Mouse (Mus musculus): ENCODE data around the gene Lpar3. TPM values are rescaled to one million over a fixed set of nuclear protein-coding genes. Genes with fewer than 3 reads are reported as not detected.
"Not testable (repeated sequence)": the region's sequence is repeated elsewhere in the genome, so short reads cannot be mapped to it uniquely, and the experiment has no call there.

The Lpar3 gene
- polyA plus RNA-seq, 1 experiment from 2014 or later: 0.70 TPM

DNA sequence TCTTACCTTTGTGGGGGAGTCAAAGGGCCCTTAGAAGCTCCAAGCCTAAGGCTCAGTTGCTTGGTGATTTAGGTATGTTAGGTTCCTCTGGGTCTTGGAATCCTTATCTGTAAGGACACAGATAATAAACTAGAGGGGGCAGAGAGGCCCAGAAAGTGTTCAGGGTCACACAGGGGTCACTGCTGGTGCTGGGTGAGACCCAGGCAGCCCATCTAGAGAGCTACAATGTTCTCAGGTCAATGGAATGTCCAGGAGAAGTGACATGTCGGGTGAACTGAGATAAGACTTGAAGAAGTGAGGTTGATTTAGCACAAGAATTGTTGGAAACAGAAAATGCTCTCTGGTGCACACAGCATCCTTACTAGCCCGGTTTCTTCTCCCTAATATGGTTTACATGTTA is 16.4 kb upstream of the Lpar3 start:
- Histone ChIP-seq H3K4me1 (ENCODE audit: control insufficient read depth, insufficient read depth, low read length) (no peaks in the 10 kb centered on the region), H3K4me3 (ENCODE audit: low read depth, low read length) (no peak overlapping the region), H3K9me3 (replicated peaks; ENCODE audit: control insufficient read depth, low read length, poor library complexity, severe bottlenecking) (no peaks in the 10 kb centered on the region), H3K27me3 (ENCODE audit: control insufficient read depth, insufficient read depth, low read depth, low read length) (no peaks in the 10 kb centered on the region), H3K36me3 (ENCODE audit: control insufficient read depth, insufficient read depth, low read length) (no peaks in the 10 kb centered on the region), H3K27ac (ENCODE audit: low read length) (no peak overlapping the region), H3K4me2 (ENCODE audit: low read length) (no peak overlapping the region), H3K9ac (ENCODE audit: low read depth, low read length) (no peak overlapping the region)
- 89% methylated on average over 2 of the region's 2 CpGs for WGBS
- ATAC-seq: no peak

- no peak overlapping the region for H3K9ac ChIP-seq (ENCODE audit: low read depth, low read length)
- ATAC-seq: no peak
- WGBS: 81% methylated on average over 11 of the region's 11 CpGs
- H3K9me3 ChIP-seq (replicated peaks; ENCODE audit: control insufficient read depth, low read length, poor library complexity, severe bottlenecking): no peaks in the 10 kb centered on the region
- no peak overlapping the region for H3K4me2 ChIP-seq (ENCODE audit: low read length)
- H3K27ac ChIP-seq (ENCODE audit: low read length): no peak overlapping the region
- no peaks in the 10 kb centered on the region for H3K27me3 ChIP-seq (ENCODE audit: control insufficient read depth, insufficient read depth, low read depth, low read length)
- H3K4me1 ChIP-seq (ENCODE audit: control insufficient read depth, insufficient read depth, low read length): no peaks in the 10 kb centered on the region
- H3K36me3 ChIP-seq (ENCODE audit: control insufficient read depth, insufficient read depth, low read length): no peaks in the 10 kb centered on the region
- H3K4me3 ChIP-seq (ENCODE audit: low read depth, low read length): no peak overlapping the region
Measured at GRCm38 (mm10) chr3:146205305-146205704, 15.5 kb upstream of the Lpar3 start.

DNA sequence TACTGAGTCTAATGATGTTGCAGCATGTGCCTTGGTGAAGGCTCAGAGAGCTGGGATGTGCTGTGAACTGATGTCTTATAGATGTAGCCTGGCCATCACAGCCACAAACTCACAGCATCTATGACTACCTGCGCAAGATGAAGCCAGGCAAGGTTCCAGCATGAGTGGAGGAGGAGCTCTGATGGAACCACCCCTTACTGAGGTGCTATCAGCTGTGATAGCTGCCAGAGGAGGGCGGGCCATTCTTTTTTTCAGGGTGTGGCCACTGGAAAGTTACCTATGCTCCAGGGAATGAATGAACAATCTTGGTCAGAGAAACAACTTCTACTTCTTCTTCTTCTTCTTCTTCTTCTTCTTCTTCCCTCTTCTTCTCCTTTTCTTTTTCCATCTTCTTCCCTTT is 14.1 kb upstream of the Lpar3 start:
- 85% methylated on average over 2 of the region's 2 CpGs for WGBS
- Histone ChIP-seq H3K4me2 (ENCODE audit: low read length) (no peak overlapping the region), H3K36me3 (ENCODE audit: control insufficient read depth, insufficient read depth, low read length) (no peaks in the 10 kb centered on the region), H3K27ac (ENCODE audit: low read length) (no peak overlapping the region), H3K9ac (ENCODE audit: low read depth, low read length) (no peak overlapping the region), H3K27me3 (ENCODE audit: control insufficient read depth, insufficient read depth, low read depth, low read length) (no peaks in the 10 kb centered on the region), H3K4me1 (ENCODE audit: control insufficient read depth, insufficient read depth, low read length) (no peaks in the 10 kb centered on the region), H3K4me3 (ENCODE audit: low read depth, low read length) (no peak overlapping the region), H3K9me3 (replicated peaks; ENCODE audit: control insufficient read depth, low read length, poor library complexity, severe bottlenecking) (no peaks in the 10 kb centered on the region)
- no peak for ATAC-seq

- WGBS: 88% methylated on average over 2 of the region's 2 CpGs
Measured at GRCm38 (mm10) chr3:146207440-146207839, 13.3 kb upstream of the Lpar3 start.

DNA sequence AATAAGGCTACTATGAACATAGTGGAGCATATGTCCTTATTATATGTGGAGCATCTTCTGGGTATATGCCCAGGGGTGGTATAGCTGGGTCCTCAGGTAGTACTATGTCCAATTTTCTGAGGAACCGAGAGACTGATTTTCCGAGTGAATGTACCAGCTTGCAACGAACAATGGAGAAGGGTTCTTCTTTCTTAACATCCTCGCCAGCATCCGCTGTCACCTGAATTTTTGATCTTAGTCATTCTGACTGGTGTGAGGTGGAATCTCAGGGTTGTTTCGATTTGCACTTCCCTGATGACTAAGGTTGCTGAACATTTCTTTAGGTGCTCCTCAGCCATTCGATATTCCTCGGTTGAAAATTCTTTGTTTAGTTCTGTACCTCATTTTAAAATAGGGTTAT is 11.0 kb upstream of the Lpar3 start:
- not testable (repeated sequence) for ATAC-seq; H3K36me3 ChIP-seq (ENCODE audit: control insufficient read depth, insufficient read depth, low read length); H3K4me3 ChIP-seq (ENCODE audit: low read depth, low read length); H3K4me2 ChIP-seq (ENCODE audit: low read length); H3K9me3 ChIP-seq (replicated peaks; ENCODE audit: control insufficient read depth, low read length, poor library complexity, severe bottlenecking); H3K9ac ChIP-seq (ENCODE audit: low read depth, low read length); H3K27me3 ChIP-seq (ENCODE audit: control insufficient read depth, insufficient read depth, low read depth, low read length); H3K4me1 ChIP-seq (ENCODE audit: control insufficient read depth, insufficient read depth, low read length); H3K27ac ChIP-seq (ENCODE audit: low read length)
- 94% methylated on average over 8 of the region's 8 CpGs for WGBS

More at GRCm38 (mm10) chr3:146207440-146207839, 13.3 kb upstream of the Lpar3 start:
- no peaks in the 10 kb centered on the region for H3K36me3 ChIP-seq (ENCODE audit: control insufficient read depth, insufficient read depth, low read length)
- no peak overlapping the region for H3K4me2 ChIP-seq (ENCODE audit: low read length)
- no peak for ATAC-seq
- H3K9me3 ChIP-seq (replicated peaks; ENCODE audit: control insufficient read depth, low read length, poor library complexity, severe bottlenecking): no peaks in the 10 kb centered on the region
- H3K27ac ChIP-seq (ENCODE audit: low read length): no peak overlapping the region
- no peaks in the 10 kb centered on the region for H3K4me1 ChIP-seq (ENCODE audit: control insufficient read depth, insufficient read depth, low read length)
- H3K4me3 ChIP-seq (ENCODE audit: low read depth, low read length): no peak overlapping the region
- no peak overlapping the region for H3K9ac ChIP-seq (ENCODE audit: low read depth, low read length)
- no peaks in the 10 kb centered on the region for H3K27me3 ChIP-seq (ENCODE audit: control insufficient read depth, insufficient read depth, low read depth, low read length)

- no peak overlapping the region for H3K4me2 ChIP-seq (ENCODE audit: low read length)
- no peaks in the 10 kb centered on the region for H3K9me3 ChIP-seq (replicated peaks; ENCODE audit: control insufficient read depth, low read length, poor library complexity, severe bottlenecking)
- no peak overlapping the region for H3K9ac ChIP-seq (ENCODE audit: low read depth, low read length)
- H3K36me3 ChIP-seq (ENCODE audit: control insufficient read depth, insufficient read depth, low read length): no peaks in the 10 kb centered on the region
- H3K27ac ChIP-seq (ENCODE audit: low read length): no peak overlapping the region
- no peaks in the 10 kb centered on the region for H3K4me1 ChIP-seq (ENCODE audit: control insufficient read depth, insufficient read depth, low read length)
- WGBS: 91% methylated on average over 4 of the region's 4 CpGs
- no peaks in the 10 kb centered on the region for H3K27me3 ChIP-seq (ENCODE audit: control insufficient read depth, insufficient read depth, low read depth, low read length)
- ATAC-seq: no peak
- H3K4me3 ChIP-seq (ENCODE audit: low read depth, low read length): no peak overlapping the region
Measured at GRCm38 (mm10) chr3:146211141-146211747, 9.5 kb upstream of the Lpar3 start.

DNA sequence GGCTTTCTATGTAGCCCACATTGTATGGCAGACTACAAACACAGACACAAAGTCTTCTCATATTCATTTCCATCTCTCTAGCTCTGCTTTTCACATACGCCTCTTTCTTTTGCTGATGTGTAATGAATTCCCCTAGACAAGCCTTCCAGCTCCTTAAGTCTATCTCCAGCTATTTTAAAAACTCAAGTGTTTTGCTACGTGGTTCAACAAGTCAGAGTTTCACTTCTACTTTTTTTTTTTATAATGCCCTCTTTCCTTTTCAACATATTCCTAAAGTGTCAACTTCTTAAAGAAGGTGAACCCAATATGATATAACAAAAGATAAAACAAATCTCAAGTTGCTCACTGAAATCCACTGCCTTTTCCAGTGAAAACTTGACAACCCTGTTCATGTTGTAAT is 8.8 kb upstream of the Lpar3 start:
- no peak for ATAC-seq
- Histone ChIP-seq H3K4me3 (ENCODE audit: low read depth, low read length) (no peak overlapping the region), H3K27me3 (ENCODE audit: control insufficient read depth, insufficient read depth, low read depth, low read length) (no peaks in the 10 kb centered on the region), H3K27ac (ENCODE audit: low read length) (no peak overlapping the region), H3K4me2 (ENCODE audit: low read length) (no peak overlapping the region), H3K4me1 (ENCODE audit: control insufficient read depth, insufficient read depth, low read length) (no peaks in the 10 kb centered on the region), H3K36me3 (ENCODE audit: control insufficient read depth, insufficient read depth, low read length) (no peaks in the 10 kb centered on the region), H3K9ac (ENCODE audit: low read depth, low read length) (no peak overlapping the region), H3K9me3 (replicated peaks; ENCODE audit: control insufficient read depth, low read length, poor library complexity, severe bottlenecking) (no peaks in the 10 kb centered on the region)
- 92% methylated on average over 2 of the region's 2 CpGs for whole genome bisulfite sequencing

DNA sequence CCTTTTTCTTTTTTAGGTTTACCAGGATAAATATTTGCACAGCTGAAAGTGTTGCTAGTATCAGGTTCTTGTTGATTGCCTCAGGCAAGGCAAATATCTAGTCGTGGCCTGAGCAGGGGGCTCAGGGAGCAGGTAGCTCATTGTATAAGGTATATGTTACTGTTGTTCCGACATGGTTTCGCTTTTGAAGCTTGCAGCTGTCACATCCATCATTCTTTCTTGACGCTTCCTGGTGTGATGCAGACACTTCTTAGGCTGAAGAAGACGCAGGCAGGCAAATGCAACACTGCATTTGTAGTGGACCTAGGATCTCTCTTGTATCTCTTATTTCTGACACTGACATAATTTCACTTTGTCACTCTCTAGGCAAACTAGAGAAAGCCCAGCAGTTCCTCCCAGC is 7.4 kb upstream of the Lpar3 start:
- WGBS: 76% methylated on average over 5 of the region's 5 CpGs
- Histone ChIP-seq H3K4me1 (ENCODE audit: control insufficient read depth, insufficient read depth, low read length) (no peaks in the 10 kb centered on the region), H3K9ac (ENCODE audit: low read depth, low read length) (no peak overlapping the region)

GRCm38 (mm10) chr3:146216561-146216960 is 4.2 kb upstream of the Lpar3 start:
- H3K4me3 ChIP-seq (ENCODE audit: low read depth, low read length): no peak overlapping the region
- peaks cover 8% of the 10 kb centered on the region; the same call in 1 of the 2 replicates for H3K4me1 ChIP-seq (ENCODE audit: control insufficient read depth, insufficient read depth, low read length)
- H3K36me3 ChIP-seq (ENCODE audit: control insufficient read depth, insufficient read depth, low read length): no peaks in the 10 kb centered on the region
- no peak overlapping the region for H3K9ac ChIP-seq (ENCODE audit: low read depth, low read length)
- WGBS: 90% methylated on average over 3 of the region's 3 CpGs
- peaks cover 10% of the 10 kb centered on the region for H3K27me3 ChIP-seq (ENCODE audit: control insufficient read depth, insufficient read depth, low read depth, low read length)
- H3K9me3 ChIP-seq (replicated peaks; ENCODE audit: control insufficient read depth, low read length, poor library complexity, severe bottlenecking): no peaks in the 10 kb centered on the region
- no peak overlapping the region for H3K27ac ChIP-seq (ENCODE audit: low read length)
- H3K4me2 ChIP-seq (ENCODE audit: low read length): no peak overlapping the region
- no peak for ATAC-seq

More for the DNA sequence above, 7.4 kb upstream of the Lpar3 start:
- Histone ChIP-seq H3K27ac (ENCODE audit: low read length) (no peak overlapping the region), H3K9me3 (replicated peaks; ENCODE audit: control insufficient read depth, low read length, poor library complexity, severe bottlenecking) (no peaks in the 10 kb centered on the region), H3K4me2 (ENCODE audit: low read length) (no peak overlapping the region), H3K36me3 (ENCODE audit: control insufficient read depth, insufficient read depth, low read length) (no peaks in the 10 kb centered on the region), H3K4me3 (ENCODE audit: low read depth, low read length) (no peak overlapping the region), H3K27me3 (ENCODE audit: control insufficient read depth, insufficient read depth, low read depth, low read length) (no peaks in the 10 kb centered on the region)
- ATAC-seq: no peak

Data from midbrain, embryonic 16.5 days (tissue).